Mouse (Mus musculus) G1E (cell line): ENCODE measurements around the gene Nrip3. TPM values are rescaled to one million over a fixed set of nuclear protein-coding genes. Genes with fewer than 3 reads are reported as not detected.

Source experiments
- ATAC-seq: 2 replicates; pipeline ENCODE4 v1.8.0; 2016; ENCODE audit warnings: mild to moderate bottlenecking; ENCODE audit not compliant: insufficient number of reproducible peaks, poor library complexity, low FRiP score, severe bottlenecking; ENCODE audit errors: extremely low read depth
- DNase-seq: peaks from one replicate; pipeline ENCODE4 v3.0.0; 2012; ENCODE audit warnings: low spot score
- H3K27me3 ChIP-seq: 2 replicates; pipeline ENCODE4 v1.6.1; 2012; ENCODE audit warnings: mild to moderate bottlenecking, low read length, inconsistent platforms; ENCODE audit not compliant: insufficient read depth
- H3K36me3 ChIP-seq: replicated peaks from 2 replicates; pipeline ENCODE3; 2012; ENCODE audit warnings: mild to moderate bottlenecking, inconsistent platforms
- H3K4me1 ChIP-seq: 2 replicates; pipeline ENCODE4 v1.6.1; 2012; ENCODE audit warnings: low read depth, low read length, inconsistent platforms, mixed read lengths; ENCODE audit not compliant: insufficient read depth
- H3K4me3 ChIP-seq: 2 replicates; pipeline ENCODE4 v1.5.1; 2012; ENCODE audit warnings: low read depth, mild to moderate bottlenecking, inconsistent platforms, low read length, moderate library complexity, mixed read lengths
- H3K9me3 ChIP-seq: replicated peaks from 2 replicates; pipeline ENCODE4 v1.6.1; 2012; ENCODE audit warnings: inconsistent platforms
- CTCF ChIP-seq: IDR thresholded peaks from 2 replicates; pipeline ENCODE4 v1.5.1; 2012; ENCODE audit warnings: low read depth, low read length, inconsistent platforms, mixed read lengths
- GATA1 ChIP-seq: IDR thresholded peaks from 2 replicates; pipeline ENCODE4 v1.6.1; 2012; ENCODE audit warnings: borderline replicate concordance, low read length, inconsistent platforms, mixed read lengths
- GATA2 ChIP-seq: IDR thresholded peaks from 2 replicates; pipeline ENCODE4 v1.6.1; 2012; ENCODE audit warnings: low read depth, low read length, inconsistent platforms, borderline replicate concordance
- POLR2AphosphoS5 ChIP-seq: IDR thresholded peaks from 2 replicates; pipeline ENCODE4 v1.6.1; 2012; ENCODE audit warnings: low read depth, low read length, inconsistent platforms; ENCODE audit not compliant: insufficient replicate concordance
- TAL1 ChIP-seq: conservative IDR thresholded peaks from 2 replicates; pipeline ENCODE4 v1.6.1; 2012; ENCODE audit warnings: low read depth, low read length, inconsistent platforms, mixed read lengths
- polyA plus RNA-seq: library from polyadenylated mRNA; stranded (reverse); fragments of >175 nt; gene quantifications from 2 replicates; pipeline ENCODE4 v1.2.3, GENCODE M21; 2012
- total RNA-seq, 2 experiments: library from RNA; stranded (forward) in 1 of 2; stranded (reverse) in 1 of 2; fragments of 200-1000 nt in 1 of 2; fragments of >200 nt in 1 of 2; fragmentation: Nextera tagmentation in 1 of 2; gene quantifications; 2 replicates each; pipeline ENCODE4 v1.2.3; 2014 to 2017

Gene Nrip3
- total and polyA plus RNA-seq, 3 experiments: 0.55 TPM; not detected in 2

DNA sequence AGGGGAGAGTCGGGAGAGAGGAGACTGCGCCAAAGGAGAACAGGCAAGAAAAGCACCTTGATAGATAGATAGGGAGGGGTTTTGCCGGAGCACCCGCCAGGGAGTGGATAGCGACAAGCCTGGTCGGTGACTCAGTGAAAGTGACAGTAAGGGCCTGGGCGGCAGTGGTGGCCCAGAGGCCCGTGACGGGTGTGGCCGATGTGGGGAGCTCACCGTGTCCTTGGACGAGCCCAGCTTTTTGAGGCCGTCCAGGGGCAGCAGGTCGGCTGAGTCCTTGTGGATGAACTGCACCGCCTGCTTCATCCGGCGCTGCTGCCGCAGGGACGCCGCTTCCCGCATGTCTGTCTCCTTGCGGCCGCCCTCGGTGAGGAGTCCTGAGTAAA, 747 bp downstream of the Nrip3 start:
- no peak for ATAC-seq
- Histone ChIP-seq H3K36me3 (no peaks in the 10 kb centered on the region), H3K9me3 (peaks cover 9% of the 10 kb centered on the region), H3K4me3 (peak overlapping the region; percentile 65; the same call in 1 of the 2 replicates), H3K27me3 (peaks cover 16% of the 10 kb centered on the region), H3K4me1 (peaks cover 18% of the 10 kb centered on the region)
- TF ChIP-seq GATA1 (no peak), POLR2AphosphoS5 (no peak), CTCF (no peak), GATA2 (no peak), TAL1 (no peak)
- no peak for DNase-seq

DNA sequence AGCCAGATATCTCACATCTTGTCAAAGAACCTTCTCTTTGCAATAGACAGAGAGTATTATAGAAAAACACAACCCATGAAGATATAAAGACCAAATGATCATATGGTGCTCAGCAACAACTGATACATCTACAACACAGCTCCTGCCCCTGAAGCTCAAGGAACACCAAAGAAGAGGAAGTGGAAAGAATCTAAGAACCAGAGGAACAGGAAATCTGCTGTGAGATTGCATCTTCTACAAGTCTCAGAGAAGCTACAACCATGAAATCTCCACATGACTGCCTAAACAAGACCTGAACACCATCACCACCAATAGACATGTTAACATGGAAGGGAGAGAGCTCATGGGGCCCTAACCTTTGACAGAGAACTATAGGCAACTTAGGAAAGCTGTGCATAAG, 9.6 kb downstream of the Nrip3 start:
- no peak for DNase-seq
- no peak for ATAC-seq
- H3K27me3 ChIP-seq: no peaks in the 10 kb centered on the region
- no peak for TF ChIP-seq GATA2
- no peak for TF ChIP-seq GATA1
- no peak for TF ChIP-seq TAL1
- TF ChIP-seq POLR2AphosphoS5: no peak
- no peak for TF ChIP-seq CTCF
- no peak overlapping the region for H3K4me3 ChIP-seq
- no peaks in the 10 kb centered on the region for H3K36me3 ChIP-seq
- no peaks in the 10 kb centered on the region for H3K9me3 ChIP-seq
- peaks cover 36% of the 10 kb centered on the region for H3K4me1 ChIP-seq

DNA sequence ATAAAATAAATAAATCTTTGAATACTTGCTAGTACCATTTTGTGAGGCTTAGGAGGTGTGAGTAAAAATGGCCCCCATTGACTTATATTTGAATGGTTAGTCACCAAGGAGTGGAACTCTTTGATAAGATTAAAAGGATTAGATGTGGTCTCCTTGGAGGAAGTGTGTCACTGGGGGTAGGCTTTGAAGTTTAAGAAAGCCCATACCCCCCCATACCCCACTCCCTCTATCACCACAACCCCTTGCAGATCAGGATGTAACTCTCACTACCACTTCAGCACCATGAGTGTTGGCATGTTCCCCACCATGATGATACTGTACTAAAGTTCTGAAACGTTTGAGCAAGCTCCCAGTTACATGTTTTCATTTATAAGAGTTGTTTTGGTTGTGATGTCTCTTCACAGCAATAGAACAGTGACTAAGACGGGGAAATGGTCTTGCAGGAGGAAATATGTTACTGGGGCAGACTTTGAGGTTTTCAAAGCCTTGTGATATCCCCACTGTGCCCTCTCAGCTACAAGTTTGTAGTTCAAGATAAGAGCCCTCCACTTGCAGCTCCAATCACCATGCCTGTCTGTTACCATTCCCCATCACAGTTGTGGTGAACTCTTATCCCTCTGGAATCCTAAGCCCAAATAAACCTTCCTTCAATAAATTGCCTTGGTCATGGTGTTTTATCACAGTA, 13.0 kb downstream of the Nrip3 start:
- Histone ChIP-seq H3K4me3 (no peak overlapping the region; the same call in 1 of the 2 replicates), H3K4me1 (peaks cover 51% of the 10 kb centered on the region), H3K36me3 (no peaks in the 10 kb centered on the region), H3K9me3 (no peaks in the 10 kb centered on the region), H3K27me3 (no peaks in the 10 kb centered on the region)
- TF ChIP-seq CTCF: no peak
- no peak for TF ChIP-seq TAL1
- TF ChIP-seq GATA1: no peak
- TF ChIP-seq GATA2: no peak
- TF ChIP-seq POLR2AphosphoS5: no peak
- no peak for DNase-seq
- peak; percentile 54 for ATAC-seq

DNA sequence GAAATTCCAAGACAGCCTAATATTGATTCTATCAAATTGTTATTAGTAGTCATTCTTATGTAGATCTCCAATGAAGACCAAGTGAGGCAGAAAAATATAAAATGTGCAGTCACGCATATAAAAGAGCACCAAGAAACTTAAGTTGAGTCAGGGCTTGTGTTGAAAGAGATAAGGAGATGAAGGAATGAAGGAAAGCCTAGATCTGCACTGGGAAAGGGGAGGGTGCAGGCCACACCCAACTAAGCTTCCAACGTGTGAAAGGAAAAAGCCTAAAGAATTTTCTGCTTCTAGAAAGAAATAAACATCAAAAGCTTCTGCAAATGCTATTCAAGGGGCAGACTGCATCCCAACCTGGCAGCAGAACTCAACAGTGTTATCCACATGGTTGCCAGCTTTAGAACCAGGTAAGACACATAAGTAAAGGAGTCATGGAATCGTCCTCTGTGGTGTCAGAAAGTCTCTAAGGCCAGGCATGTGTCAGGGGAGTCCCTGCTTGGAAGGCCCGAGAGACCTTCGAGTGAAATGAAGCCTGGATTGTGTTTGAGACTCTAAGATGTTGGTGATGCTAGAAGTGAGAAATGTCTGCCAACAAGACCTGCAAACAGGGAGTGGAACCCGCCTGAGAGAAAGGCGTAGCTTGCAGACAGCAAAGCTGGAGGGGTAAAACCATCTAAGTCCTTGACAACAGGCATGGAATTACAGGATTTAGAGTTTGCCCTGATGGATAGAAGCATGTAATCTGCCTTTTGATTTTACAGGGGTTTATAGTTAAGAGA, 14.1 kb downstream of the Nrip3 start:
- peak overlapping the region; percentile 44; the same call in 1 of the 2 replicates for H3K4me3 ChIP-seq
- H3K36me3 ChIP-seq: no peaks in the 10 kb centered on the region
- H3K4me1 ChIP-seq: peaks cover 52% of the 10 kb centered on the region
- H3K27me3 ChIP-seq: no peaks in the 10 kb centered on the region
- TF ChIP-seq TAL1 (peak; percentile 45; the same call in 1 of the 2 replicates), GATA1 (no peak)
- no peak for DNase-seq
- ATAC-seq: peak; percentile 74
- H3K9me3 ChIP-seq: no peaks in the 10 kb centered on the region

DNA sequence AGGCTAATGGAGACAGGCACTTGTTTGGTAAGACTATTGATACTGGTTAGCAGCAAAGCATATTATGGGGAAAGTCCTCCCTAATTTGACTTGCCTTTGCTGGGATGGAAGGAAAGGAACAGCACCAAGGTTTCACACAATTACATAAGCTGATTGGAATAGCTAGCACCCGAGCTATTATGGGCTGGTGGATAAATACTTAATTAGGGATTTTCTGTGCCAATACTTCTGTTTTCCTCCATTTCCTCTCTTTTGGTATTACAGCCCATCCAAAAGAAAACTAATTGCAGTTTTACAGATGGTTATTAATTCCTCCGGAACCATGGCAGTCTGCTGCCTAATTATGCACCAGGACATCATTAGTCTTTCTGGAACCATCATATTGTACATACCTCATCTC, 17.8 kb downstream of the Nrip3 start:
- Histone ChIP-seq H3K27me3 (no peaks in the 10 kb centered on the region), H3K4me3 (no peak overlapping the region), H3K36me3 (no peaks in the 10 kb centered on the region), H3K4me1 (peaks cover 69% of the 10 kb centered on the region), H3K9me3 (no peaks in the 10 kb centered on the region)
- DNase-seq: no peak
- no peak for ATAC-seq
- TF ChIP-seq POLR2AphosphoS5: no peak
- TF ChIP-seq GATA1: no peak
- no peak for TF ChIP-seq CTCF
- TF ChIP-seq GATA2: no peak
- TF ChIP-seq TAL1: no peak

DNA sequence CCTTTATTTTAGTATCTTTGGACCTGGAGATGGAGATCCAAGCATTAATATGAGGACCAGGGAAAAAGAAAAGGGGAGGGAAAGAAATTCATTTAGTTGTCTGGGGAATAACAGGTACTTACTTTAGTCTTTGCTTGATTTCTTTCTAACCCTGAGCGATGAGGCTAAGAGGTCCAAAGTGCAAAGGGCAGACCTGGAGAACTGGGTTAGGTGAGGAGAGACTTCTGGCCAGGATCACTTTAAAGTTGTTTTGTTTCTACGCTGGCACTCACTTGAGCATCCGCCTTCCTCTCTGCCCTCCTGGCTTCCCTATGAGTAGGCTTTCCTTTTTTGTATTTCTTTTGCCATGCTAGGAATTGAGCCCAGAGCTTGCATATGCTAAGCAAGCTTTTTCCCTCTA, 25.5 kb downstream of the Nrip3 start:
- ATAC-seq (no peak), DNase-seq (no peak)
- no peak overlapping the region; the same call in 1 of the 2 replicates for H3K4me3 ChIP-seq
- H3K4me1 ChIP-seq: peaks cover 84% of the 10 kb centered on the region
- TF ChIP-seq CTCF: no peak
- peaks cover 8% of the 10 kb centered on the region for H3K36me3 ChIP-seq
- H3K27me3 ChIP-seq: no peaks in the 10 kb centered on the region
- no peaks in the 10 kb centered on the region for H3K9me3 ChIP-seq
